Mouse (Mus musculus) stomach, postnatal 0 days (tissue): ENCODE results near the gene Igsf8. TPM values are rescaled to one million over a fixed set of nuclear protein-coding genes. Genes with fewer than 3 reads are reported as not detected.

Source experiments
- ATAC-seq: fragments of 200-750 bp; cut with Nextera tagmentation; 2 replicates; pipeline ENCODE4 v1.8.0; 2017; ENCODE audit not compliant: low FRiP score, low TSS enrichment
- DNase-seq: peaks from one replicate; pipeline ENCODE4 v3.0.0-alpha.2; 2016; ENCODE audit warnings: low spot score
- H3K27ac ChIP-seq: fragments of 300-500 bp; sonication (generic); replicated peaks from 2 replicates; pipeline ENCODE4 v1.5.1; 2014; ENCODE audit warnings: mild to moderate bottlenecking, control low read depth
- H3K27me3 ChIP-seq: fragments of 300-500 bp; sonication (generic); 2 replicates; pipeline ENCODE4 v1.6.1; 2014; ENCODE audit warnings: low read length; ENCODE audit not compliant: control insufficient read depth, insufficient read depth
- H3K36me3 ChIP-seq: fragments of 300-500 bp; sonication (generic); 2 replicates; pipeline ENCODE4 v1.6.1; 2014; ENCODE audit warnings: low read length, mixed read lengths; ENCODE audit not compliant: control insufficient read depth, insufficient read depth
- H3K4me1 ChIP-seq: fragments of 300-500 bp; sonication (generic); replicated peaks from 2 replicates; pipeline ENCODE4 v1.6.1; 2014; ENCODE audit warnings: antibody characterized with exemption; ENCODE audit not compliant: control insufficient read depth, insufficient read depth
- H3K4me2 ChIP-seq: fragments of 300-500 bp; sonication (generic); replicated peaks from 2 replicates; pipeline ENCODE4 v1.6.1; 2014; ENCODE audit warnings: low read depth, mild to moderate bottlenecking, control low read depth, moderate library complexity
- H3K4me3 ChIP-seq: fragments of 300-500 bp; sonication (generic); 2 replicates; pipeline ENCODE4 v1.5.1; 2014; ENCODE audit warnings: low read depth, low read length, control low read depth
- H3K9ac ChIP-seq: fragments of 300-500 bp; sonication (generic); 2 replicates; pipeline ENCODE4 v1.6.1; 2014; ENCODE audit warnings: mild to moderate bottlenecking, low read length, control low read depth, mixed read lengths
- H3K9me3 ChIP-seq: fragments of 300-500 bp; sonication (generic); 2 replicates; pipeline ENCODE4 v1.6.1; 2016; ENCODE audit warnings: low read length; ENCODE audit not compliant: control insufficient read depth
- CTCF ChIP-seq: IDR thresholded peaks from 2 replicates; pipeline ENCODE4 v1.5.1; 2016; ENCODE audit warnings: antibody characterized with exemption, low read depth, mild to moderate bottlenecking, moderate library complexity
- EP300 ChIP-seq: optimal IDR thresholded peaks from 2 replicates; pipeline ENCODE3; 2016; ENCODE audit warnings: antibody characterized with exemption
- WGBS: fragments of 180-500 bp; shearing (Covaris S2); extraction: QIAGEN DNeasy Blood & Tissue Kit; methylation state at CpG from one replicate; pipeline ENCODE4 v1.1.7; 2014; 5-methylcytosine and 5-hydroxymethylcytosine counted together
- polyA plus RNA-seq: library from polyadenylated mRNA; unstranded; fragments of >200 nt; fragmentation: Nextera tagmentation; extraction: Ambion mirVana; gene quantifications from 2 replicates; pipeline ENCODE4 v1.2.1, GENCODE M21; 2015

Gene Igsf8
- polyA plus RNA-seq, 1 experiment from 2014 or later: 19.5 TPM

GRCm38 (mm10) chr1:172324725-172325124 is 63.3 kb downstream of the Igsf8 start:
- ATAC-seq: peak; percentile 68
- no peaks in the 10 kb centered on the region for H3K4me1 ChIP-seq

DNA sequence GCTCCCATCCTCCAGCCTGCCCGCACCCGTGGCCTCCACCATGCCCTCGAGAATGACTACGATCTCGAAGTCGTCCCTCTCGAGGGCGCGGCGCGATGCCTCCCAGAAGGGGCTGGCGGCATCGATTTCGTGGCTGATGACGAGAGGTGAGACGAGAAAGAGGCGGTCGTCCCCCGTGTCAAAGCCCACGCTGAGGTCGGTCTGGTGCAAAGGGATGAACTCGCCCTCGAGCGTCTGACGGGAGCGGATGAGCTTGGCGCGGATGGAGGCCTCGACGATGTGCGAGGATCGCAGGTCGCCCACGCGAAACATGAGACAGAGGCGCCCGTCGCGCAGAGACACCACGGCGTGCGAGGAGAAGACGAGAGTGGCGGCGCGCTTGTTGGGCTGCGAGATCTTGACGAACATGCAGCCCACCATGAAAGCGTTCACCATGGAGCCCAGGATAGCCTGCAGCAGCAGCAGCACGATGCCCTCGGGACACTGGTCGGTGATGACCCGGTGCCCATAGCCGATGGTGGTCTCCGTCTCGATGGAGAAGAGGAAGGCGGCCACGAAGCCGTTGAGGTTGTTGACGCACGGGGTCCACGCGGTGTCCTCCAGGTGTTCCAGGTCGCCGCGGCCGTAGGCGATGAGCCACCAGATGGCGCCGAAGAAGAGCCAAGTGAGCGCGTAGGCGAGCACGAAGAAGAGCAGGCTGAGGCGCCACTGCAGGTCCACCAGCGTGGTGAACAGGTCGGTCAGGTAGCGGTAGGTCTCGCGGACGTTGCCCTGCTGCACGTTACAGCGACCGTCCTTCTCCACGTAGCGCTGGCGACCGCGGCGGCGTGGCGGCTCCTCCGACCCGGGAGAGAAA is 64.5 kb downstream of the Igsf8 start:
- Histone ChIP-seq H3K36me3 (no peaks in the 10 kb centered on the region), H3K9ac (0 out of 2 replicates have a peak overlapping the region, but pooled peaks have one; percentile 4), H3K27ac (no peak overlapping the region), H3K4me2 (peak overlapping the region; percentile 63), H3K9me3 (no peaks in the 10 kb centered on the region), H3K4me1 (no peaks in the 10 kb centered on the region), H3K4me3 (peak overlapping the region; percentile 38), H3K27me3 (no peaks in the 10 kb centered on the region; the same call in 1 of the 2 replicates)
- DNase-seq (peak; percentile 79), ATAC-seq (peak; percentile 69)
- WGBS: 19% methylated on average over 94 of the region's 94 CpGs
- TF ChIP-seq EP300 (no peak), CTCF (peak; percentile 82)

More at GRCm38 (mm10) chr1:172324725-172325124, 63.3 kb downstream of the Igsf8 start:
- H3K27ac ChIP-seq: no peak overlapping the region
- TF ChIP-seq CTCF (peak; percentile 96), EP300 (no peak)
- H3K4me3 ChIP-seq: no peak overlapping the region
- WGBS: 21% methylated on average over 7 of the region's 7 CpGs
- H3K36me3 ChIP-seq: no peaks in the 10 kb centered on the region
- no peak overlapping the region for H3K4me2 ChIP-seq
- DNase-seq: peak; percentile 84
- H3K9me3 ChIP-seq: no peaks in the 10 kb centered on the region
- no peak overlapping the region for H3K9ac ChIP-seq
- no peaks in the 10 kb centered on the region; the same call in 1 of the 2 replicates for H3K27me3 ChIP-seq

GRCm38 (mm10) chr1:172326684-172327083 is 65.2 kb downstream of the Igsf8 start:
- Histone ChIP-seq H3K36me3 (no peaks in the 10 kb centered on the region), H3K4me1 (no peaks in the 10 kb centered on the region), H3K4me3 (peak overlapping the region; percentile 38), H3K9me3 (no peaks in the 10 kb centered on the region), H3K27me3 (no peaks in the 10 kb centered on the region; the same call in 1 of the 2 replicates), H3K4me2 (peak overlapping the region; percentile 63), H3K9ac (0 out of 2 replicates have a peak overlapping the region, but pooled peaks have one; percentile 4), H3K27ac (no peak overlapping the region)
- 52% methylated on average over 11 of the region's 11 CpGs for WGBS
- DNase-seq (no peak), ATAC-seq (no peak)
- TF ChIP-seq EP300 (no peak), CTCF (no peak)

DNA sequence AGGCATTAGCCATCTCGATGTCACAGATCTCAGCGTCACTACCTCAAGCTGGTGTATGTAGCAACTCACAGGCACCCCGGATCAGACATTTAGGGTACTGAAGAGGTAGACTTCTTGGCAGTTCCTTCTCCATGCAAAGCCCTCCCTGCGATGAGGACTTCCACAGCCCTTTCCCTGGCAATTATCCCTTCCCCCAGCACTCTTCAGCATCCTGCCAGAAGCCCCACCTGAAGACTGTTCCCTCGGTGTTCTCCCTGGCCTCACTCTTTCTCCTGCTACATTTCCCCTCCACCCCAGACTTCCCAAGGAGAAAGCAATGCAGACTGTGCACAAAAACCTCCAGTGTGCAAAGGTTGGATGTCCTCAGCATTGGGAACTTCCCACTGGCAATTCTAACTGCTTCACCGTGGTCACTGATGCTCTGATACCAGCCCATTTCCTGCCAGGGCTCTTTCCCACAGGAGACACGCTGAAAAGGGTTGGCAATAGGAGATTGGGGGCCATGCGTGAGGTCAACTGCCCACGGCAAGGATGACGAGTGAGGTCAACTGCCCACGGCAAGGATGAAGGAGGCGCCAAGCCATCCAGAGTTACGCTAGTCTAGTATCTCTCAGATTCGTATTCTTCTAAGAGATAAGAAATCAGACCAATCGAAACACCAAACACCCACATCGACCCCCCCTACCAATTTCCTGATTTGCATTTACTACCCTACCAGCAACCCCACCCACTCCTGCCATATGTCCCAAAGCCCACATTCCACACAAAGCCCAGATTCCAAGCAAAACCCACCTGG is 66.0 kb downstream of the Igsf8 start:
- 85% methylated on average over 16 of the region's 16 CpGs for WGBS
- no peak overlapping the region for H3K27ac ChIP-seq
- H3K9ac ChIP-seq: no peak overlapping the region
- no peaks in the 10 kb centered on the region; the same call in 1 of the 2 replicates for H3K27me3 ChIP-seq
- TF ChIP-seq CTCF (no peak), EP300 (no peak)
- no peak for DNase-seq
- H3K4me3 ChIP-seq: no peak overlapping the region
- H3K36me3 ChIP-seq: no peaks in the 10 kb centered on the region
- no peaks in the 10 kb centered on the region for H3K9me3 ChIP-seq
- ATAC-seq: no peak
- no peak overlapping the region for H3K4me2 ChIP-seq
- H3K4me1 ChIP-seq: no peaks in the 10 kb centered on the region

GRCm38 (mm10) chr1:172328041-172328440 is 66.6 kb downstream of the Igsf8 start:
- DNase-seq (no peak), ATAC-seq (no peak)
- Histone ChIP-seq H3K27me3 (no peaks in the 10 kb centered on the region; the same call in 1 of the 2 replicates), H3K27ac (no peak overlapping the region), H3K36me3 (no peaks in the 10 kb centered on the region), H3K4me2 (no peak overlapping the region), H3K4me1 (no peaks in the 10 kb centered on the region), H3K9me3 (no peaks in the 10 kb centered on the region), H3K9ac (no peak overlapping the region), H3K4me3 (no peak overlapping the region)
- WGBS: 72% methylated on average over 3 of the region's 3 CpGs
- TF ChIP-seq EP300 (no peak), CTCF (no peak)
